Comparison of ENCODE assay signal across 8 mouse cellular contexts in genomic region chr9:81632736-81633436, GRCm38 (mm10). TPM values are rescaled to one million over a fixed set of nuclear protein-coding genes. Genes with fewer than 3 reads are reported as not detected.
DNase-seq lines count a peak whose midpoint lies in the region; ATAC-seq and TF ChIP-seq lines count a peak whose summit lies in the region.

No protein-coding gene starts in this region.

- peak overlapping the region; percentile 24 for H3K4me3 ChIP-seq in lung, adult 2 months (replicated peaks; ENCODE audit: extremely low read depth, low read depth, low read length)
- peak overlapping the region; percentile 71 for H3K4me3 ChIP-seq in intestine, embryonic 16.5 days (ENCODE audit: low read length)
- peak overlapping the region; percentile 36 for H3K4me3 ChIP-seq in liver, embryonic 16.5 days (ENCODE audit: low read depth, low read length)

- no peaks in the 10 kb centered on the region for H3K36me3 ChIP-seq in intestine, embryonic 16.5 days (ENCODE audit: control insufficient read depth, insufficient read depth, low read length)
- H3K36me3 ChIP-seq in liver, embryonic 16.5 days (ENCODE audit: control insufficient read depth, insufficient read depth): no peaks in the 10 kb centered on the region

- peak; percentile 56 for ATAC-seq in intestine, embryonic 16.5 days
- no peak for ATAC-seq in liver, embryonic 16.5 days (ENCODE audit: low read depth)
- ATAC-seq in inflammation-experienced regulatory T-cells, adult 6 months: no peak

- no peaks in the 10 kb centered on the region for H3K9me3 ChIP-seq in intestine, embryonic 16.5 days (ENCODE audit: control insufficient read depth, low read length)
- H3K9me3 ChIP-seq in liver, embryonic 16.5 days (replicated peaks; ENCODE audit: control insufficient read depth, low read length): no peaks in the 10 kb centered on the region

- WGBS in lung, adult 2 months: 1% methylated on average over 47 of the region's 47 CpGs
- WGBS in intestine, embryonic 16.5 days: under 1% methylated on average over 42 of the region's 47 CpGs
- under 1% methylated on average over 46 of the region's 47 CpGs for WGBS in liver, embryonic 16.5 days (ENCODE audit: insufficient replicate concordance)

- H3K4me2 ChIP-seq in intestine, embryonic 16.5 days (ENCODE audit: low read depth, low read length): peak overlapping the region; percentile 99
- H3K4me2 ChIP-seq in liver, embryonic 16.5 days (ENCODE audit: low read depth, low read length): peak overlapping the region; percentile 49

- no peak for TF ChIP-seq CTCF in lung, adult 2 months (IDR thresholded peaks at IDR 0.05; ENCODE audit: insufficient read depth, low read length)

- no peak for TF ChIP-seq POLR2A in lung, adult 2 months (IDR thresholded peaks at IDR 0.05; ENCODE audit: borderline replicate concordance, extremely low read depth, low read depth, low read length)

- peak; percentile 14 for DNase-seq in lung, adult 2 months
- no peak for DNase-seq in lung, postnatal 25 days (ENCODE audit: low spot score)
- DNase-seq in brain, adult 2 months (ENCODE audit: low read depth, low spot score): peak; percentile 25
- DNase-seq in forelimb bud, embryonic 11.5 days (ENCODE audit: low read depth, low spot score): peak; percentile 47
- peak; percentile 75 for DNase-seq in retina, postnatal 1 day

- no peaks in the 10 kb centered on the region; the same call in 1 of the 2 replicates for H3K4me1 ChIP-seq in lung, adult 2 months (ENCODE audit: control insufficient read depth, insufficient read depth, low read length)
- peaks cover 15% of the 10 kb centered on the region for H3K4me1 ChIP-seq in intestine, embryonic 16.5 days (ENCODE audit: control insufficient read depth, insufficient read depth, low read length)
- no peaks in the 10 kb centered on the region for H3K4me1 ChIP-seq in liver, embryonic 16.5 days (ENCODE audit: control insufficient read depth, low read depth, low read length)

- peak overlapping the region; percentile 71 for H3K9ac ChIP-seq in intestine, embryonic 16.5 days (ENCODE audit: low read depth, low read length)
- H3K9ac ChIP-seq in liver, embryonic 16.5 days (ENCODE audit: low read depth, low read length): no peak overlapping the region

- H3K27ac ChIP-seq in intestine, embryonic 16.5 days (ENCODE audit: low read length): no peak overlapping the region
- no peak overlapping the region for H3K27ac ChIP-seq in liver, embryonic 16.5 days (ENCODE audit: low read length)

- H3K27me3 ChIP-seq in intestine, embryonic 16.5 days (replicated peaks; ENCODE audit: control insufficient read depth, insufficient read depth, low read length): peaks cover 34% of the 10 kb centered on the region
- peaks cover 43% of the 10 kb centered on the region for H3K27me3 ChIP-seq in liver, embryonic 16.5 days (ENCODE audit: control insufficient read depth, insufficient read depth, low read depth, low read length)

RNA-seq across cellular contexts. Expression of gene Htr1b, which starts 0.7 kb away (rescaled TPM):
- polyA plus RNA-seq in lung, adult 2 months (2012; rRNA removed): 2.3 and 2.6 TPM in 2 replicates
- polyA plus RNA-seq in intestine, embryonic 16.5 days (2015; fragmentation: Nextera tagmentation; extraction: Ambion mirVana): 0.50 and 0.51 TPM in 2 replicates
- 0.02 and 0.06 TPM in 2 replicates for polyA plus RNA-seq in liver, embryonic 16.5 days (2015; fragmentation: Nextera tagmentation; extraction: Ambion mirVana)
- not detected for polyA plus RNA-seq in inflammation-experienced regulatory T-cells, adult 6 months (2017; shearing (Covaris generic))
